Mouse (Mus musculus) myocyte (in vitro differentiated cells): ENCODE data around the gene Haus4. TPM values are rescaled to one million over a fixed set of nuclear protein-coding genes. Genes with fewer than 3 reads are reported as not detected.

Source experiments
- H3K27me3 ChIP-seq: one replicate; pipeline ENCODE4 v1.6.1; 2011; ENCODE audit not compliant: control insufficient read depth, insufficient read depth, insufficient read length
- H3K36me3 ChIP-seq: one replicate; pipeline ENCODE4 v1.6.1; 2011; ENCODE audit not compliant: control insufficient read depth, insufficient read depth
- H3K4me2 ChIP-seq: one replicate; pipeline ENCODE4 v1.6.1; 2011; ENCODE audit warnings: low read depth, control low read depth
- H3K4me3 ChIP-seq: one replicate; pipeline ENCODE4 v1.5.1; 2011; ENCODE audit warnings: mild to moderate bottlenecking, control low read depth, moderate library complexity
- H3K79me2 ChIP-seq: one replicate; pipeline ENCODE4 v1.6.1; 2011; ENCODE audit not compliant: control insufficient read depth, insufficient read depth
- H3ac ChIP-seq: one replicate; pipeline ENCODE4 v1.6.1; 2011; ENCODE audit not compliant: control insufficient read depth, insufficient read length
- CEBPB ChIP-seq: IDR thresholded peaks from 2 replicates; pipeline ENCODE4 v1.6.1; 2011; ENCODE audit warnings: mild to moderate bottlenecking, moderate library complexity; ENCODE audit not compliant: poor library complexity, insufficient read depth, severe bottlenecking
- E2F4 ChIP-seq: IDR thresholded peaks from one replicate; pipeline ENCODE4 v1.6.1; 2011; ENCODE audit warnings: mild to moderate bottlenecking, control low read depth, moderate library complexity; ENCODE audit not compliant: insufficient read depth
- MAX ChIP-seq: IDR thresholded peaks from one replicate; pipeline ENCODE4 v1.6.1; 2011; ENCODE audit warnings: low read depth, mild to moderate bottlenecking, control low read depth
- MYOD1 ChIP-seq, 3 experiments: IDR thresholded peaks; one replicate each; pipeline ENCODE4 v1.6.1; 2011; ENCODE audit warnings: control low read depth in 2 of 3, low read depth in 2 of 3, mild to moderate bottlenecking in 2 of 3, moderate library complexity in 1 of 3; ENCODE audit not compliant: insufficient read length in 2 of 3, control insufficient read depth in 1 of 3
- MYOG ChIP-seq, 3 experiments: IDR thresholded peaks; one replicate each; pipeline ENCODE4 v1.6.1; 2011; ENCODE audit warnings: control low read depth in 2 of 3, low read depth in 2 of 3, mild to moderate bottlenecking in 2 of 3; ENCODE audit not compliant: insufficient read length in 2 of 3, control insufficient read depth in 1 of 3, insufficient read depth in 1 of 3
- POLR2A ChIP-seq: IDR thresholded peaks from one replicate; pipeline ENCODE4 v1.6.1; 2011; ENCODE audit warnings: low read depth, mild to moderate bottlenecking, control low read depth, moderate library complexity; ENCODE audit not compliant: insufficient read length
- POLR2AphosphoS2 ChIP-seq: IDR thresholded peaks from one replicate; pipeline ENCODE4 v1.6.1; 2011; ENCODE audit warnings: low read depth, control low read depth; ENCODE audit not compliant: insufficient read length
- REST ChIP-seq: IDR thresholded peaks from one replicate; pipeline ENCODE4 v1.6.1; 2011; ENCODE audit warnings: mild to moderate bottlenecking, control low read depth, moderate library complexity; ENCODE audit not compliant: insufficient read depth, insufficient read length
- SRF ChIP-seq: IDR thresholded peaks from one replicate; pipeline ENCODE4 v1.6.1; 2011; ENCODE audit warnings: low read depth; ENCODE audit not compliant: control insufficient read depth, insufficient read length
- TCF12 ChIP-seq: IDR thresholded peaks from one replicate; pipeline ENCODE4 v1.6.1; 2011; ENCODE audit warnings: mild to moderate bottlenecking, control low read depth; ENCODE audit not compliant: poor library complexity, insufficient read depth, severe bottlenecking
- TCF3 ChIP-seq: IDR thresholded peaks from one replicate; pipeline ENCODE4 v1.6.1; 2011; ENCODE audit warnings: low read depth, control low read depth; ENCODE audit not compliant: insufficient read length
- USF1 ChIP-seq: IDR thresholded peaks from one replicate; pipeline ENCODE4 v1.6.1; 2011; ENCODE audit warnings: low read depth, mild to moderate bottlenecking, control low read depth, moderate library complexity
- polyA plus RNA-seq: library from polyadenylated mRNA; unstranded; fragments of >200 nt; fragmentation: generic; extraction: Trizol; gene quantifications from one replicate; pipeline ENCODE4 v1.2.1, GENCODE M21; 2012; ENCODE audit warnings: missing spikeins

Haus4 gene
- polyA plus RNA-seq, 1 experiment, result 23.5 TPM

GRCm38 (mm10) chr14:54568694-54569414, 14.4 kb upstream of the Haus4 start:
- peaks cover 12% of the 10 kb centered on the region for H3K36me3 ChIP-seq

GRCm38 (mm10) chr14:54560527-54561242, 6.3 kb upstream of the Haus4 start:
- Histone ChIP-seq H3K4me3 (no peak overlapping the region), H3K27me3 (no peaks in the 10 kb centered on the region), H3ac (no peak overlapping the region), H3K4me2 (no peak overlapping the region), H3K79me2 (no peaks in the 10 kb centered on the region), H3K36me3 (no peaks in the 10 kb centered on the region)
- TF ChIP-seq SRF (no peak), USF1 (no peak), TCF12 (no peak), E2F4 (no peak), TCF3 (no peak)

More at GRCm38 (mm10) chr14:54568694-54569414, 14.4 kb upstream of the Haus4 start:
- Histone ChIP-seq H3ac (no peak overlapping the region), H3K4me2 (no peak overlapping the region), H3K79me2 (peaks cover 22% of the 10 kb centered on the region), H3K27me3 (no peaks in the 10 kb centered on the region), H3K4me3 (no peak overlapping the region)
- TF ChIP-seq CEBPB (no peak), POLR2AphosphoS2 (peak; percentile 19)

GRCm38 (mm10) chr14:54557330-54557729, 2.9 kb upstream of the Haus4 start:
- TF ChIP-seq REST, result no peak
- TF ChIP-seq CEBPB, result no peak
- TF ChIP-seq MYOD1 (IDR thresholded peaks at IDR 0.05; ENCODE audit: control insufficient read depth in 1 of 3, insufficient read length in 2 of 3, low read depth in 2 of 3), result no peak
- TF ChIP-seq SRF, result no peak
- TF ChIP-seq MAX, result no peak
- H3K36me3 ChIP-seq, result no peaks in the 10 kb centered on the region
- no peaks in the 10 kb centered on the region for H3K27me3 ChIP-seq
- no peak overlapping the region for H3K4me3 ChIP-seq
- no peak overlapping the region for H3K4me2 ChIP-seq
- no peak overlapping the region for H3ac ChIP-seq
- no peaks in the 10 kb centered on the region for H3K79me2 ChIP-seq

DNA sequence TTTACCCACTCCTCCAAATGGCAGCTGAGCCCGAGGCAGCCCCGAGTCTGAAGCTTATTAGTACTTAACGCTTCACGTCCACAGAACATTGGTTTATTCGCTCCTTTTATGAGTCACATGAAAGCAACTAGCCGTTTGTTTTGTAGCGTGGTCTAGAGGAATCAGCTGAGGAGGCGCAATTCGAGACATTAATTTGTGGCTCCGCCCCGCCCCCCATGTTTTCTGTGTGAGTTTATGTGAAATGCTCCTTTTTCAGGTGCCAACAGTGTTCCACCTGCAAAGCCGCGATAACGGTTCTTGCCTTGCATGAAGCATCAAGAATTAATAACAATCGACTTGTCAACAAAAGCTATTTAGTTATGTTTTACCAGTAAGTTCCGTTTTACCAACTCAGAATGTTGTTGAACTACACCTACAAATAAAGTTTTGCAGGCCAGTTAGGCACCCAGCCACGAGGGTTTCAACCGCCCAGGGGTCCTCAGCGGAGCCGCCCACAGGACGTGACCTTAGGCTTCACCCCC, 902 bp downstream of the Haus4 start:
- peak overlapping the region; percentile 73 for H3K4me2 ChIP-seq
- H3K79me2 ChIP-seq, result no peaks in the 10 kb centered on the region
- peak overlapping the region; percentile 81 for H3ac ChIP-seq
- H3K27me3 ChIP-seq, result no peaks in the 10 kb centered on the region
- peak overlapping the region; percentile 45 for H3K4me3 ChIP-seq
- H3K36me3 ChIP-seq, result no peaks in the 10 kb centered on the region
- no peak for TF ChIP-seq TCF12
- no peak for TF ChIP-seq USF1
- TF ChIP-seq CEBPB, result no peak
- no peak for TF ChIP-seq MYOD1 (IDR thresholded peaks at IDR 0.05; ENCODE audit: control insufficient read depth in 1 of 3, insufficient read length in 2 of 3, low read depth in 2 of 3)
- no peak for TF ChIP-seq MYOG (IDR thresholded peaks at IDR 0.05; ENCODE audit: control insufficient read depth in 1 of 3, insufficient read depth in 1 of 3, insufficient read length in 2 of 3, low read depth in 2 of 3)
- TF ChIP-seq MAX, result no peak
- no peak for TF ChIP-seq E2F4
- TF ChIP-seq TCF3, result no peak
- no peak for TF ChIP-seq POLR2A
- TF ChIP-seq REST, result no peak
- TF ChIP-seq POLR2AphosphoS2, result no peak

DNA sequence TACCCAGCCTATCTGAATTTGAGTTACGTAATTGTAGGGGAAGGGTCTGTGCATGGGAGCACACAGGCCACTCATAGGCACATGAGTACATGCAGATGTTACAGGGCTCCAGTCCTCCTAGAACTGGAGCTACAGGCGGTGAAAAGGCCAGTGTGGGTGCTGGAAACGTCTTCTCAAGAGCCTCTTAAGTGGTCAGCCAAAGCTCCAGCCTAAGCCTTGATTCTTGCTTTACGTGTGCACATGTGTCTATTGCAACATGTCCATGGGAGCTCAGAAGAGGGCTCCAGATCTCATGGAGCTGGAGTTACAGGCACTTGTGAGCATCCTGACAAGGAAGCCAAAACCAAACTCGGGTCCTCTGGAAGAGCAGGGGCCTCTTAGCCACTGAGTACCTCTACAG, 9.7 kb downstream of the Haus4 start:
- no peaks in the 10 kb centered on the region for H3K27me3 ChIP-seq
- no peaks in the 10 kb centered on the region for H3K79me2 ChIP-seq
- H3K4me3 ChIP-seq, result no peak overlapping the region
- H3K4me2 ChIP-seq, result no peak overlapping the region
- H3K36me3 ChIP-seq, result peaks cover 10% of the 10 kb centered on the region
- TF ChIP-seq TCF3 (no peak), MAX (no peak), SRF (no peak), MYOG (IDR thresholded peaks at IDR 0.05; ENCODE audit: control insufficient read depth in 1 of 3, insufficient read depth in 1 of 3, insufficient read length in 2 of 3, low read depth in 2 of 3) (no peak), TCF12 (no peak), CEBPB (no peak), E2F4 (no peak), REST (no peak), POLR2AphosphoS2 (no peak)
- H3ac ChIP-seq, result no peak overlapping the region
